Mouse (Mus musculus): ENCODE measurements at regions not wholly inside any gene's neighbourhood (a gene's known extent, or its start where the extent isn't known, plus 50 kb on each side); places are given as distances from the start of the nearest gene placed in this dataset.

DNA sequence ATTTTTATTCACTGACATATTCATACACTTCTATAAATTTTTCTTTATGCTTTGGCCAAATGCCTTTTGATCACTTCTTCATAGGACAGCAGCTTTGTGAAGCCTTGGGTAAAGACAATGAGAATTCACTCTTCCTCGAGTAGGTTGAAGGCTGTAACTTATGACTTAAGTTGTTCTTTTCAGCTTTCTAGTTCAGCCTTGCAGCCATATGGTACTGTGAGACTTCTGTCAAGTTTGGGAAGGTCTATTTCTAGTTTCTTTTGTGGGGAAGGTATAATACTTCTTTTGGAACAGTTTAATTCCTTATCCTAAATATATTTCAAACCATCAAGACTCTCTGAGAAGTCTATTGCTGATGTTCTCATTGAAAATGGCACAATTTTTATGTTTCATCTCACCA, 2413.6 kb upstream of the Gm7489 start:
- TF ChIP-seq MYC (IDR thresholded peaks at IDR 0.05; ENCODE audit: low read depth, low read length) = no peak
- TF ChIP-seq POLR2A (IDR thresholded peaks at IDR 0.05; ENCODE audit: control insufficient read depth in 1 of 2, insufficient read depth in 1 of 2, low read depth in 1 of 2, low read length in 2 of 2, poor library complexity in 1 of 2) = no peak
- no peak for TF ChIP-seq USF1 (IDR thresholded peaks at IDR 0.05; ENCODE audit: low read depth, low read length)
